Mouse (Mus musculus) embryonic facial prominence, embryonic 10.5 days (tissue): Measurements from ENCODE around the gene Rpusd4. TPM values are rescaled to one million over a fixed set of nuclear protein-coding genes. Genes with fewer than 3 reads are reported as not detected.

Experiments
- DNase-seq: peaks from one replicate; pipeline ENCODE4 v3.0.0-alpha.2; 2017; ENCODE audit warnings: low spot score
- H3K27ac ChIP-seq: fragments of 300-500 bp; sonication (generic); replicated peaks from 2 replicates; pipeline ENCODE4 v1.5.1; 2016; ENCODE audit warnings: mild to moderate bottlenecking
- H3K27me3 ChIP-seq: fragments of 300-500 bp; sonication (generic); replicated peaks from 2 replicates; pipeline ENCODE4 v1.6.1; 2016; ENCODE audit warnings: low read depth, mild to moderate bottlenecking; ENCODE audit not compliant: poor library complexity, severe bottlenecking
- H3K36me3 ChIP-seq: fragments of 300-500 bp; sonication (generic); replicated peaks from 2 replicates; pipeline ENCODE4 v1.6.1; 2016; ENCODE audit warnings: mild to moderate bottlenecking, moderate library complexity
- H3K4me1 ChIP-seq: fragments of 300-500 bp; sonication (generic); 2 replicates; pipeline ENCODE4 v1.6.1; 2016
- H3K4me3 ChIP-seq: fragments of 300-500 bp; sonication (generic); 2 replicates; pipeline ENCODE4 v1.5.1; 2016; ENCODE audit warnings: mild to moderate bottlenecking, moderate library complexity
- H3K9me3 ChIP-seq: fragments of 300-500 bp; sonication (generic); 2 replicates; pipeline ENCODE4 v1.6.1; 2016; ENCODE audit warnings: mild to moderate bottlenecking
- WGBS: fragments of 180-500 bp; shearing (Covaris S2); methylation state at CpG from one replicate; pipeline ENCODE4 v1.1.7; 2016; 5-methylcytosine and 5-hydroxymethylcytosine counted together
- polyA plus RNA-seq: library from polyadenylated mRNA; unstranded; fragments of >200 nt; fragmentation: Nextera tagmentation; extraction: Ambion mirVana; gene quantifications from 2 replicates; pipeline ENCODE4 v1.2.1, GENCODE M21; 2016

Rpusd4 gene
- polyA plus RNA-seq, 1 experiment from 2014 or later = 35.9 TPM

GRCm38 (mm10) chr9:35263431-35263830, 4.2 kb upstream of the Rpusd4 start:
- Histone ChIP-seq H3K27ac (no peak overlapping the region), H3K9me3 (no peaks in the 10 kb centered on the region), H3K4me1 (peaks cover 13% of the 10 kb centered on the region), H3K4me3 (no peak overlapping the region), H3K36me3 (peaks cover 24% of the 10 kb centered on the region), H3K27me3 (no peaks in the 10 kb centered on the region)
- 96% methylated on average over 2 of the region's 2 CpGs for WGBS
- no peak for DNase-seq

- DNase-seq = no peak
- no peaks in the 10 kb centered on the region for H3K27me3 ChIP-seq
- H3K36me3 ChIP-seq = peaks cover 16% of the 10 kb centered on the region
- no peak overlapping the region for H3K27ac ChIP-seq
- no peaks in the 10 kb centered on the region for H3K9me3 ChIP-seq
- 88% methylated on average over 3 of the region's 3 CpGs for WGBS
- no peak overlapping the region for H3K4me3 ChIP-seq
- H3K4me1 ChIP-seq = peaks cover 18% of the 10 kb centered on the region
Measured at GRCm38 (mm10) chr9:35264509-35264908, 3.2 kb upstream of the Rpusd4 start.

- peak; percentile 16 for DNase-seq
- H3K9me3 ChIP-seq = no peaks in the 10 kb centered on the region
- H3K4me3 ChIP-seq = peak overlapping the region; percentile 85
- no peaks in the 10 kb centered on the region for H3K27me3 ChIP-seq
- 2% methylated on average over 21 of the region's 21 CpGs for WGBS
- peaks cover 18% of the 10 kb centered on the region for H3K4me1 ChIP-seq
- H3K27ac ChIP-seq = peak overlapping the region; percentile 91
- H3K36me3 ChIP-seq = peaks cover 33% of the 10 kb centered on the region
Measured at GRCm38 (mm10) chr9:35267976-35268715, 481 bp downstream of the Rpusd4 start.

- Histone ChIP-seq H3K27me3 (no peaks in the 10 kb centered on the region), H3K36me3 (peaks cover 56% of the 10 kb centered on the region), H3K9me3 (no peaks in the 10 kb centered on the region), H3K4me3 (no peak overlapping the region), H3K4me1 (peaks cover 4% of the 10 kb centered on the region), H3K27ac (no peak overlapping the region)
- WGBS = 87% methylated on average over 3 of the region's 3 CpGs
- no peak for DNase-seq
Measured at GRCm38 (mm10) chr9:35277855-35278365, 10.2 kb downstream of the Rpusd4 start.

- DNase-seq = no peak
- Histone ChIP-seq H3K36me3 (peaks cover 50% of the 10 kb centered on the region), H3K4me1 (peaks cover 10% of the 10 kb centered on the region), H3K9me3 (no peaks in the 10 kb centered on the region), H3K27me3 (peaks cover 3% of the 10 kb centered on the region), H3K4me3 (no peak overlapping the region), H3K27ac (no peak overlapping the region)
- WGBS = 91% methylated on average over 4 of the region's 4 CpGs
Measured at GRCm38 (mm10) chr9:35278451-35278850, 10.8 kb downstream of the Rpusd4 start.

GRCm38 (mm10) chr9:35282006-35282850, 14.6 kb downstream of the Rpusd4 start:
- Histone ChIP-seq H3K27ac (peak overlapping the region; percentile 54), H3K4me3 (no peak overlapping the region), H3K4me1 (peaks cover 33% of the 10 kb centered on the region), H3K27me3 (peaks cover 41% of the 10 kb centered on the region), H3K9me3 (no peaks in the 10 kb centered on the region), H3K36me3 (peaks cover 14% of the 10 kb centered on the region)
- peak; percentile 63 for DNase-seq
- 17% methylated on average over 5 of the region's 5 CpGs for WGBS

GRCm38 (mm10) chr9:35282851-35283200, 15.2 kb downstream of the Rpusd4 start:
- WGBS = 51% methylated on average over 5 of the region's 5 CpGs
- no peak for DNase-seq
- H3K36me3 ChIP-seq = peaks cover 8% of the 10 kb centered on the region
- H3K4me3 ChIP-seq = no peak overlapping the region
- no peaks in the 10 kb centered on the region for H3K9me3 ChIP-seq
- peak overlapping the region; percentile 54 for H3K27ac ChIP-seq
- H3K27me3 ChIP-seq = peaks cover 47% of the 10 kb centered on the region
- peaks cover 38% of the 10 kb centered on the region for H3K4me1 ChIP-seq

- Histone ChIP-seq H3K4me1 (peaks cover 41% of the 10 kb centered on the region), H3K27me3 (peaks cover 54% of the 10 kb centered on the region), H3K4me3 (no peak overlapping the region), H3K27ac (peak overlapping the region; percentile 76), H3K9me3 (no peaks in the 10 kb centered on the region), H3K36me3 (peaks cover under 1% of the 10 kb centered on the region; the same call in 1 of the 2 replicates)
- peak; percentile 78 for DNase-seq
- WGBS = 36% methylated on average over 13 of the region's 13 CpGs
Measured at GRCm38 (mm10) chr9:35283415-35284069, 15.9 kb downstream of the Rpusd4 start.

- Histone ChIP-seq H3K4me1 (peaks cover 49% of the 10 kb centered on the region), H3K27ac (peak overlapping the region; percentile 76; the same call in 1 of the 2 replicates), H3K9me3 (no peaks in the 10 kb centered on the region), H3K36me3 (no peaks in the 10 kb centered on the region), H3K27me3 (peaks cover 62% of the 10 kb centered on the region), H3K4me3 (no peak overlapping the region)
- 82% methylated on average over 4 of the region's 4 CpGs for WGBS
- no peak for DNase-seq
Measured at GRCm38 (mm10) chr9:35284351-35284750, 16.7 kb downstream of the Rpusd4 start.

GRCm38 (mm10) chr9:35286351-35286750, 18.7 kb downstream of the Rpusd4 start:
- Histone ChIP-seq H3K9me3 (no peaks in the 10 kb centered on the region), H3K4me3 (no peak overlapping the region), H3K4me1 (peaks cover 64% of the 10 kb centered on the region), H3K36me3 (no peaks in the 10 kb centered on the region), H3K27me3 (peaks cover 72% of the 10 kb centered on the region), H3K27ac (no peak overlapping the region)
- WGBS = 68% methylated on average over 3 of the region's 3 CpGs
- DNase-seq = no peak

GRCm38 (mm10) chr9:35289992-35290391, 22.3 kb downstream of the Rpusd4 start:
- Histone ChIP-seq H3K27me3 (peaks cover 74% of the 10 kb centered on the region), H3K4me3 (no peak overlapping the region), H3K27ac (no peak overlapping the region), H3K9me3 (no peaks in the 10 kb centered on the region), H3K4me1 (peaks cover 54% of the 10 kb centered on the region), H3K36me3 (no peaks in the 10 kb centered on the region)
- 23% methylated on average over 7 of the region's 7 CpGs for WGBS
- peak; percentile 46 for DNase-seq

GRCm38 (mm10) chr9:35290417-35290816, 22.8 kb downstream of the Rpusd4 start:
- no peaks in the 10 kb centered on the region for H3K9me3 ChIP-seq
- H3K4me1 ChIP-seq = peaks cover 54% of the 10 kb centered on the region
- H3K27ac ChIP-seq = no peak overlapping the region
- no peak overlapping the region for H3K4me3 ChIP-seq
- no peaks in the 10 kb centered on the region for H3K36me3 ChIP-seq
- H3K27me3 ChIP-seq = peaks cover 69% of the 10 kb centered on the region
- DNase-seq = no peak
- WGBS = 94% methylated on average over 3 of the region's 3 CpGs
